Mouse (Mus musculus) E14TG2a.4 (cell line): ENCODE measurements around the gene Napsa.

Experiments used
- CTCF ChIP-seq: conservative IDR thresholded peaks from 2 replicates; pipeline ENCODE4 v1.5.1; 2014; ENCODE audit warnings: low read length
- NANOG ChIP-seq: IDR thresholded peaks from 2 replicates; pipeline ENCODE4 v1.6.1; 2014; ENCODE audit warnings: borderline replicate concordance, low read length, mixed read lengths
- POU5F1 ChIP-seq: IDR thresholded peaks from 2 replicates; pipeline ENCODE4 v1.6.1; 2014; ENCODE audit warnings: low read length, borderline replicate concordance

GRCm38 (mm10) chr7:44603186-44603855 is 31.1 kb downstream of the Napsa start:
- TF ChIP-seq CTCF, result no peak
- TF ChIP-seq POU5F1, result no peak
- TF ChIP-seq NANOG, result no peak
